Mouse (Mus musculus): Measurements from ENCODE around the gene Dolk.

Dolk gene

DNA sequence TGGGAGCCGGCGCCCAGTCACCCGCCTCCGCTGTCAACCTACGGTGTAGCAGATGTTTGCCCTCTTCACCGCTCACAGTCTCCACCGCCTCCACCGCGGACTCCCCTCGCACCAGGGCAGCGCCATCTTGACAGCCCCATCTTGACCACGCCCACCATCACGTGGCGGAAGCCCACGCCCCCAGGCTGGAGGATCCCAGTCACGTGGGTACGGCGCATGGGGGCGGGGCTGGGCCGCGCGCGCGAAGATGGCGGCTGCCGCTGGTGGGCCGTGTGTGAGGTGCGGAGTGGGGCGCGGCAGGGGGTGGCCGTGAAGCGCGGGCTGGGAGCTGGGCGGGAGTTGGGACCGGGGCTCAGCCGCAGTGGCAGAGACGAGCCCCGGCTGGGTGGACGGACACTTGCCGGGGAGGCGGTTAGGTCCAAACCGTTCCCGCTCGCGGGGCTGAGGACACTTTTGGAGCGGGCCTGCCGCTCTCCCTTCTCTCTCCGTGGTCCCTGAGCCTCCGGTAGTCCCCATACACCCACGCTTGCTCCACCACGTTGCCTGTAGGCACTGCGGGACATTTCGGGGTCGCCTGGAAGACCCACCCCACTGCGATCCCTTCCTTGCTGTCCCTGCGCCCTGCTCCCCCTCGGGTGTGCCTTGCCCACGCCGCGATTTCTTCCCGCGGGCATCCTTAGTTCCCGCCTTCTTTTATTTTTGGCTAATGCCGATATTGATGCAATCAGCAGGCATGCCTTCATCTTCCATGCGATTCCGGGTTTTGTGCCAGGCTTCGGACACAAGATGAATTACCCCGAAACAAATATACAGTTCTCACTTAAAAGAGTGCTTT lies at the start of gene Dolk, which contains the start of gene Nup188:
TSS of gene Dolk (minus strand) at position 143 of the 835 bp plus-strand sequence.
TSS of gene Nup188 (plus strand) at position 206 of the 835 bp plus-strand sequence.
- DNase-seq (ENCODE audit: low read depth), result peak; percentile 97

DNA sequence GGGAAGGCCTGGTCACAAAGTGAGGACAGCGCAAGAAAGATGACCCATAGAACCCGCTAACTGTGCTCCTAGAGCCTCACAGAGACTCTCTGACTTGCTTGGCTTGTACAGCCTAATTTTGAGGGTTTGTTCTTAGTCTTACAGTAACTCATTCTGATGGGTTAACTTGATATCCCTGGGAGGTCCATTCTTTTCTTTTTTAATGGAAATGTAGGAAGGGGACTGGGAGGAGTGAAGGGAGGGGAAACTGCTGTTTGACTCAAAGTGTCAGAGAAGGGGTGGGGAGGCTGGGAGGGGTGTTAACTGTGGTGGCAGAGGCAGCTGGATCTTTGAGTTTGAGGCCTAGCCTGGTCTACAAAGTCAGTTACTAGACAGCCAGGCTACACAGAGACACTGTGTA lies 49.2 kb upstream of the Dolk start:
- no peak for DNase-seq (ENCODE audit: low read depth)

DNA sequence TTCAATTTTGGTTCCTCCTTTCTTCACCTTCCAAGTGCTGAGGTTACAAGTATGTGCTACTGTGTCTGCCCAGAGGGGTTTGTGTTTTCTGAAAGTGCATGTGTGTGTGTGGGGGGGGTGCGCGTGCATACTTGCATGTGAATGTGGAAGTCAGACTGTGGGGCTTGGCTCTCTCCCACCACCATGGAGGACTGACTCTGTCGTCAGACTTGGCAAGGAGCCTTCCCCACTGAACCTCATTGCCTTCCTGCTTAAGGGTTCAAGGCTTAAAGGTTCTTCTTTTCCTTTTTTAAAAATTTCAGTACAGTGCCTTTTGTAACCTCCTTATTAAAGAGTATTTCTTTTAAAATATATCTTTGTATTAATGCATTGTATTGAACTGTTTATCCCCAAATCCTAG lies 42.7 kb upstream of the Dolk start:
- no peak for DNase-seq (ENCODE audit: low read depth)

DNA sequence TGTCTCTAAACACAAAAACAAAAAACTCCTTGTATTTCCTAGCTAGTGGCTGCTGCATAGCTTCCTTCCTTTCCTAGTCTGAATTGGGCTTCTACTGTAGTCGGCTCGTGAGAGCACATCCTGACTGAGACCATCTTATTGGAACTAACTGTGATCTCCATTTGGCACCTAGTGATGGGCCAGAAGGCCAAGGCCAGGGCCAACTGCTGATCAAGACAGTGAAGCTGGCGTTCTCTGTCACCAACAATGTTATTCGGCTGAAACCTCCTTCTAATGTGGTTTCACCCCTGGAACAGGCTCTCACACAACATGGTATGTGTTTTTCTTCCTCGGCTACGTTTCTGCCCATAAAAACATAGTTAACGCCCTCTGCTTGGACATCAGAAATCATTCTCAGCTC lies 41.1 kb upstream of the Dolk start:
- no peak for DNase-seq (ENCODE audit: low read depth)

DNA sequence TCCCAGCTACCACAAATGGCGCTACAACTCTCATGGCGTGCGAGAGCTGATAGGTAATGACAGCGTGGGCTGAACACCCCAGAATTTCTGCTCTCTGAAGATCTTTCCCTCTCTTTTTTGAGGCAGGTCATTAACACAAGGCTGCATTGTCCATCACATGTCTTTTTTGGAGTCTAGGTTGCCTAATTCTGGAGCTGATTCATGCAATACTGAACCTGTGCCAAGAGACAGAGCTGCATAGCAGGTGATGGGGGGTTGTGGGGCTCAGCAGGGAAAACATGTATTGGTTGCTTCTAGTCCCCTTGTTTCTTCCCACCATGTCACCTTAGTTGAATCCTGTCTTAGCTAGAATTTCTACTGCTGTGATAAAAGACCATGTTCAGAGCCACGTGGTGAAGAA lies 39.2 kb upstream of the Dolk start:
- no peak for DNase-seq (ENCODE audit: low read depth)

DNA sequence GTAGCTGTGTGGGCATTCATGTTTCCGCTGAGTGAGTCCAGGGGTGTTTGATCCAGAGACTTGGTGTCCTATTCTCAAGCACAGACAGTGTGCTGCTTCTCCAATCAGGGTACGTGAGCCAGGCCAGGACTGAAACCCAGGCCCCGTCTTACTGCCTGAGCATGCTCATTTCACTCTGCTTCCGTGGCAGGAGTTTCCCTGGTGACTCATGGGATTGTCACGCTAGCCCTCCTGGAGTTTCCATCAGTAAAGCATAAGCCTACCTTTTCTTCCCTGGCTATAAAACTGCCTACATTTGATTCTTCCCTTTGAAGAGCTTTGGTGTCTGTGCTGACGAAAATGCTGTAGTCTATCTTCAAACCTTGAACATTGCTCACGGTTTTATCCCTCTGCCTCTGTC lies 37.0 kb upstream of the Dolk start:
- no peak for DNase-seq (ENCODE audit: low read depth)

DNA sequence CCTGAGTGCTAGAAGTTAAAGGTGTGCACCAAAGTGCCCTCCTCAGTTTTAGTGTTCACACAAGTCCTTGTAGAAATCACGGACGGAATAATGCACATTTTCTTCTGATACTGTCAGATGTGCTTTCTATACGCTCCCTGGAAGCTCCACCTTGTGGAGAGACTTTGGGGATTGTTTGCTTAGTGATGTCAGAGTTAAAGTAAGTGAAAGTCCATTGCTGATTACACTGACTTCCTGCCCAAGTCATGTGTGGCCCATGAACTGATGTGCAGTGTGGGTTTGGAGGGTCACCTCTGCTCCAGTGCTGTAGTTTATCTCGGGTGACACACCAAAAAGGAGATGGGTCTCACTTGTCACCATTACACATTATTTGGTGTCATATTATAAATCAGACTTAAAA lies 33.1 kb upstream of the Dolk start:
- no peak for DNase-seq (ENCODE audit: low read depth)

DNA sequence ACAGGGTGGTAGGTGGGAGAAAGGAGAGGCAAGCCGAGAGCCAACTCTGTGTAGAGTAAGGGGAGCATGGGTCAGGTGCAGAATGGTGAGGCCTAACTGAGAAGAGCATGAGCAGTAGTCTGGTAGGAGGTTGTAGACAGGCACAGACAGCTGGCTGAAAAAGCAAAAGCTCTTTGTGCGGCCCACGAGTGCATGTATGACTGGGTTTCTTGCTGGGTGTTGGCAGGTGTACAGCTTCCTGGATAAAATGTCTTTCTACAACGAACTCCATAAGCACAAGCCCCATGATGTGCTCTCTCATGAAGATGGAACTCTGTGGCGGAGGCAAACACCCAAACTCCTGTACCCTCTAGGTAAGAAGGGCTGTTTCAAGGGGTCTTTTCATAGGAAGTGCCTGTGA lies 30.8 kb upstream of the Dolk start:
- no peak for DNase-seq (ENCODE audit: low read depth)

DNA sequence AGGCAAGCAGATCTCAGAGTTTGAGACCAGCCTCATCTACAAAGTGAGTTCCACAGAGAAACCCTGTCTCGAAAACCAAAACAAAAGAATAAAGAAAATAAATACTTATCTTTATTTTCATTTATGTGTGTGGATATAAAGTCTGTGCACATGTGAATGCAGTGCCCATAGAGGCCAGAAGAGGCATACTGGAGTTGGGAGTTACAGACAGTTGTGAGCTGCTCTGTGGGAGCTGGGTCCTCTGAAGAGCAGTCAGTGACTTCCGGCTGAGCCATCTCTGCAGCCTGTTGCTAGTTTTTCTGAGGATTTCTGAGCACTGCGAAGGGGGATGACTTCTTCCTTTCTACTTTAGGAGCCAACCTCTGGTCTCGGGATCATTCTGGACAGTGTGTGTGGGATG lies 30.0 kb upstream of the Dolk start:
- no peak for DNase-seq (ENCODE audit: low read depth)

DNA sequence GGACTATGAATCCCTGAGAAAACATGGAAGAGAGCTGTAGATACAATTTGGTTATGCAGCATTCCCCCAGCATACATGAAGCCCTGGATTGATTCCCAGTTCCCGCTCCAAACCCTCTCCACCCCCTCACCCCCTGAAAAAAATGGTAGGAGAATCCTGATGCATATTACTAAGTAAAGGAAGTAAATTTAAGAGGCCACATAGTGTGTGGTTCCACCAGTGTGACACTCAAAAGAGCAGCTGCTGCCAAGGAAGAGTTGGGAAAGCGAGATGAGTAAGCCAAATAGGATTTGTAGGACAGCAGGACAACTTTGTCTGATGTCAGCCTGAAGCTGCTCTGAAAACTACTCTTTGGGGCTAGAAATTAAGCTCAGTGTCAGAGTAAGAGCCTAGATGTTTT lies 25.3 kb upstream of the Dolk start:
- DNase-seq (ENCODE audit: low read depth), result no peak

DNA sequence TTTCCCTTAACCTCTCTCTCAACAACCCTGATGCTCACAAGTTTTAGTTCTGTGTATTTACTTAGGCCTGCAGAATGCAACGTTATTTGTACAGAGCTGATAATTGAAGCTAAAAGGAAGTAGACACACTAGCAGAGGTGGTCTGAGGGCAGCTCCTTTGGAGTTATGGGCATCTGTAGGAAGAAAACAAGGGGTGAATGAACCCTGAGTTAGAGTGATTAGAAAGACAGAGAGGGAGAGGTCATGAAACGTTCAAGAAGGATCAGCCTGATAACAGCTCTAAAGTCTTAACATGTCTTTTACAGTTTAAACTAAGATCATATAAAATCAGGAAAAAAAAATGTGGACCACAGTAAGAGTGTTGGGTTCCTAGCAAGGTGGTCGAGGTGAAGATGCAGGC lies 23.2 kb upstream of the Dolk start:
- no peak for DNase-seq (ENCODE audit: low read depth)

DNA sequence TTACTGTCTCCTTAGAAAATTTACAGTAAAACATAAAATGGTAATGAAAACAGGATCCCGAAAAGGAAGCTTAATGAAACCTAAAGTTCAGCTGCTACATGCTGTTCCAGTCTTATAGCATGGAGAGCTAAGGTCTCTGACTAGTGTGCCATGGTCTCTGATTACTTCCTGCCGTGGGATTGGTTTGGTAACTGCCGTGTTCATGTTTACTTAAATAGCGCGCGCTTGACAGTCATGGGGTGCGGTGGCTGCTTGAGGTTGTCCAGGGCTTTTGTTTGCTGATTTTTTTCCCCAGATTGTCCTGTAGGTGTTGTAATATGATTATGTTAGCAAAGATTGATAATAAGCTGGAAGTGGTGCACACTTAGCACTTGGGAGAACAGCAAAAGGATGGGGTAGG lies 20.0 kb upstream of the Dolk start:
- DNase-seq (ENCODE audit: low read depth), result no peak

DNA sequence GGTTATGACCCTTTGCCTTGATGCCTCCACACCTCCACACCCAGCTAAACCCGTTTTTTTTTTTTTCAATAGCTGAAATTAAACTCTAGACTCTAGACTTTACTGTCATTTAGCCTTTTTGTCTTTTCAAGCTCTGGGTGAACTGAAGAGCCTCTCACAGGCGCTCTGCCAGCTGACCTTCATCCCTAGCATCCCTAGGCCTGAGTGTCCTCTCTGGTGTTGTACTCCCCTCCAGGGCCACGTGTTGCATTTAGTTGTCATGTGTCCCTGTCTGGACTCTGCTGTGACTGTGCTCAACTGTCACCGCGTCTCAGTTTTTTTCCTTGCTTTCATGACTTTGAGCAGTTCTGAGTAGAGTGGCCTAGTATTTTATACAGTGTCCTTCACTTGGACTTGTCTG lies 13.8 kb upstream of the Dolk start:
- no peak for DNase-seq (ENCODE audit: low read depth)

DNA sequence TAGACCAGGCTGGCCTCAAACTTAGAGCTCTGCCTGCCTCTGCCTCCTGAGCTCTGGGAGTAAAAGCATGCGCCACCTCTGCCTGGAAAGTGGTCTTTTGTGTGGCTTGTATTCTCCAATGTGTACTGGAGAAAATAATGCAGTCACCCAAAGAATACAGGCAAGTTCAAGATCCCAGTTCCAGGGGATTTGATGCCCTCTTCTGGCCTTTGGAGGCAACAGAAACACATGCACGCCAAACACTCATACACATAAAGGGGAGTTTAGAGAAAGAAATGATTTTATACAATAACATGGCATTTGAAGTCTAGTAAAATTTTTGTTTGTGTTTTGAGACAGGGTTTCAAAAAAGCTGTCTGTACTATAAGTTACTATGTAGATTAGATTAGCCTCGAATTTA lies 13.4 kb upstream of the Dolk start:
- DNase-seq (ENCODE audit: low read depth), result peak; percentile 30

DNA sequence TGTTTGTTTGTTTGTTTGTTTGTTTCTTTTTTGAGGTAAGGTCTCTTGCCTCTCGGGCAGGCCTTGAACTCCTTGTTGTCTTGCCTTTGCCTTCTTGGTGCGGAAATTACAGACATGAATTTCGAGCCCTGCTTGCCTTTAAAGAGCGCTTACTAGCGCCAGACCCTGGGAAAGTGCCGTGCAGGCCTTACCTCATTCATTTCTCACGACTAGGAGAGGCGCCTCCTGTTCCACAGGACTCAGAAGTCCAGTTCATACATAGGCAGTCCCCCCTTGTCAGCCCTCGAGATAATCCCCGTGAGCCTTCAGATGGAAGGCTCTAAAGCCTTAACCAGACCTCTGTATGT lies 866 bp upstream of the Dolk start:
- DNase-seq (ENCODE audit: low read depth), result peak; percentile 57

DNA sequence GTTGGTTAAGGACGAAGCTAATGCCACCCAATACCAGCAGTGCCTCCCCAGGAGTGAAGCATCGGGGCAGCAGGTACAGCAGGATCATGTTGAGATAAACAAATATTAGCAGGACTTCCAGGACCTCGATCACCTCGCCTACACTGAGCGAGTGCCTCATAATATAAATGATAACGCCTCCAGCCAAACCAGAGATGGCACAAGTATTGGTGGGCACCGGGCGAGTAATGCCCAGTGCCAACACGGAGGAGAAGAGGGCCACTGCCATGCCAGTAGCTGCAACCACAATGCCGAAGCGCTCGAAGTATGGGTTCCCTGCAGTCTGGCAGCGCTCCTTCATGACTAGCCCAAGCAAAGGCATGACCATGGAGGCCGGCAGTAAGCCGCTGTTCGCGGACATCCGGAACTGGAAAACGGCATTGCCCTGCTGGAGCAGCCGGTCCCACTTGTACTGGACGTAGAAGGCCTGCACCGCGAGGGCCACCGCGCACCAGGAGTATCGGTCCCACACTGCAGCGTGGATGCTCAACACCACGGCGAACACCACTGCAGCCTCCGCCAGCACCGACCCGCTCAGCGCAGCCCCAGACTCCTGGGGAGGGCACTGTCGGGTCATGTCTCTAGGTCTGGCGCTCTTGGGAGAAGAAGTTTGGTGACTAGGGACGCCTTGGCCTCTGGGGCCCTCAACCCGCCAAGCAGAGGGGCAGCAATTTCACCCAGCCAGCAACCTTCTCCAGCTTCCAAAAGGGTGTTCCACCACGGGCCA lies 535 bp downstream of the Dolk start:
- no peak for DNase-seq (ENCODE audit: low read depth)

DNA sequence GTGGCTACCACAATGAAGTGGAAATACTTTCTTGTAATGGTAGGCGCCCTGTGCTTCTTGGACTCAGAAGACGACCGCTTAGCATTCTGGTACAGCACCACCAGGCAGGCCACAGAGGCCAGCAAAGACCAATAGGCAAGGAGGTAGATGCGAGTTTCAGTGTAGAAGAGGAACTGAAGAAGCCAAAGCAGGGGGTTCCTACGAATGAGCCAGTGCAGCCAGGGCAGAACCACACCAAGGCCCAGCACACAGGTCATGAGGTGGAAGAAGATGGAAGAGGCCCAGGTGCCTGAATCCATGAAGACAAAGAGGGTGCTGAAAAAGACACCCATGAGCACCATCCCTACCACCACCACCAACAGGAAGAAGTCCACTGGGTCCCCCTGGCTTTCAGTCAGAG lies 1.1 kb downstream of the Dolk start:
- DNase-seq (ENCODE audit: low read depth), result no peak

DNA sequence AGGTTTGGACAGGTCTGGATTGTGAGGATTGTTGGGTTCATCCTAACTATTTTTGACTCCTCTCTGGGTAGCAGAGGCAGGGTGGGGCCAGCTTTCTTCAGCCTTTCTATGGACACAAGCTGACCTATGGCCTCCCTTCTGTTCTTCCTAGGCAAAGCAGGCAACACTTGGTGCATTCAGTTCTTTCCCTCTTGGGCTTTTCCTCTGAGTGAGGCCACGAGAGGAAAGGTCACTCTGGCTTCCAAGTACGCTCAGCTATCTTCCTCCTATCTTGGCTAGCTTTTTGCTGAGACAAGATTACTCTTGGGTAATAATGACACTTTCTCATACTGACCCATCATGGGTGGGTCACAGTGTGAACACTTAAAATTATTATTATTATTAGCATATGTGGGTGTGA lies 2.9 kb downstream of the Dolk start:
- DNase-seq (ENCODE audit: low read depth), result no peak

DNA sequence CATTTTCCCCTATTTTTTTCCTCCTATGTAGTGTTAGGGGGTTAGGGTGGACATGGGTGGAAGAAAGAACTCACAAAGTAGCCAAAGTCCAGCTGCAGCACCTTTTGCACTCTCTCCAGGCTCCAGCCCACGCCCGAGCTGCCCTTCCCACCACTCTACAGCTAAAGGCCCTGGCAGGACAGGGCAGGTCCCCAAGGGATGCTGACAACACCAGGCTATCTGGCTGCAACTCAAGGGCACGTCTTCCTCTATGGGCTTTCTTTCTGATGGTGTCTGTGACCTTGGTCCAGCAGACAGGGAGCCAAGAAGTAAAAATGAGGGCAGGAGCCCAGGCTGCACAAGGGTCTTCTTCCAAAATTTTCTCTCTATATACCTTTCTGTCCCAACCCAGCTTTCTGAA lies 4.5 kb downstream of the Dolk start:
- no peak for DNase-seq (ENCODE audit: low read depth)

DNA sequence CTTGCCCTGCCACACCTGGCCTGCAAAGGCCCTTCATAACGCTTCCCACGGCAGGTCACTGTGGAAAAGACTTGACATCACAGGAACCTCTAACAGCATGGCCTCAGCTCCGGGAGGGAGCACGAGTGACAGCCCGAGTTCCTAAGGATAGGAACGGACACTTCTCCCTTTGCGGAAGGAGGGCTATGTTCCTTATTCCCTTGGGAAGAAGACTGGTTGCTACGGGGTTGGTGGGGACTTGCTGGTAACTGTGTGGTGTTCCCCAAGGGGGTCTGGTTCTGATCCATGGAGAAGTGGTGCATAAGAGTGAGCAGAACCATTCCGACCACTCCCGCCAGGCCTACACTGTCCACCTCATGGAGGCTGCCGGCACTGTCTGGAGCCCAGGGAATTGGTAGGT lies 5.4 kb downstream of the Dolk start, which contains the start of gene Gm28038:
TSS of gene Gm28038 (plus strand) at position 301 of the 400 bp plus-strand sequence.
- DNase-seq (ENCODE audit: low read depth), result no peak

DNA sequence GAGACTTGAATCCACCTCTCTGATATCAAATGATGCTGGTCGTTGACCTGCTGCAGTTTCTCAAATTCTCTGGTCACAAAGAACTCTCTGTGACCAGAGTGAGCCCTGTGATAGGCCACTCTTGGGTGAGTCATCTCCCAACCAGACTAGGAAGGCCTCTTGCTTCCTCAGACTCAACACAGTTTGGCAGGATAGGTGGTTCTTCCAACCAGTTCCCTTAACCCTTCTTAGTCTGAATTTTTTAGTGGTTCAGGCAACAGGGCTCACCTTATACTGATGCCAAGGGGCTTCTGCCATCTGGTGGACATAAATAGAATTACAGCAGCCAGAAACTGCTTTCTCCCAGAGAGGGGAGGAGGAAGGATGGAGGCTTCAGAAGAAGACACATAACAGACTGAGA lies 16.0 kb downstream of the Dolk start:
- peak; percentile 86 for DNase-seq (ENCODE audit: low read depth)

DNA sequence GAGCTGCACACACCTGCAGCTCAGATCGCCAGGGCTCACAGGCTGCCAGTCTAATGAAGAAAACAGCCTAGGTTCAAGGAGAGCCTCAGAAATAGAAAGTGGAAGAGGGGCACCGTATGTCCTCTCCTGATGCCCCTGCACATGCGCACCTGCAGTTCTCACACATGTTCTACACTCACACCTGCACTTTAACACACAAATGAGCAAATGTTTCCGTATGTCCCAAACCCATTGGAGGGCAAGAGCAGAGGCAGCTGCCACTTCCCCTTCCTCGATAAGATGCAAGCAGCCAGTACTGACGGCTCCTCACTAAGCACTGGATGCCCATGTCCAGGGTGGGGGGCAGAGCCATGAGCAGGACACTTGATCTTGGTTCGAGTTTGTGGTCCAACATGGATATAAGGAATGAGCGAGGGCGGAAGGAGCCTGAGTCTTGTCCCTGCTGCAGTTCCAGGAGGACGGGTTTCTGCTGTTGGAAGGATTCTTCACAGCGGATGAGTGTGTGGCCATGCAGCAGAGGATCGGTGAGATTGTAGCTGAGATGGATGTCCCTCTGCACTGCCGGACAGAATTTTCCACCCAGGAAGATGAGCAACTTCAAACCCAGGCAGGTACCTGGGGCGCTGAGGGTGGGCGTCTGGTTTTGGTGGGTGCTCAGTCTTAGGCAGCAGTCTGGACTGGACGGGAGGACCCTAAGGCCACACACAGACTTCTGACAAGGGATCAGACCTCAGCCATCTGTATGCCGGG lies 16.7 kb downstream of the Dolk start:
- DNase-seq (ENCODE audit: low read depth), result peak; percentile 21

DNA sequence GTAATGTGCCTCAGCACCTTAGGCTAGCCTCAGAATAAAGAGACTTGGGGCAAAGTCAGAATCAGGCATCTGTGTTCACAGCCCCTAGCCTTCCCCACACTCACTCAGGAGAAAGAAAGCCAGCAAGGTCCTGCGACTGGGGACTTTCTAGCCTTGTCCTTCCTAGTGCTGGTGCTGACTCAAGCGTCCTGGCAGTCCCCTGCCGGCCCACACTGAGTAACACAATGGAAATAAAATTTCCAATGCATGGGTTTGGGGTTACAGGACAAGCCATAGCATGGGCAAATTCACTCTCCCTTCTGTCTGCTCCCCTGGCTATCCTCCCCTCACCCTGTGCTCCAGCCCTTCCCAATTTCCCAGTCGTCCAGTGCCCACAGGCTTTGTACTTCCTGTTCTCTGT lies 17.8 kb downstream of the Dolk start:
- no peak for DNase-seq (ENCODE audit: low read depth)

Data from naive thymus-derived CD4-positive, alpha-beta T cell, adult 2 months (primary cell).